Mouse (Mus musculus): ENCODE measurements around the gene Sh3bp2.

- TF ChIP-seq POLR2A (IDR thresholded peaks at IDR 0.05; ENCODE audit: borderline replicate concordance, control insufficient read depth, low read depth, low read length) (no peak), CTCF (IDR thresholded peaks at IDR 0.05; ENCODE audit: control insufficient read depth, insufficient read depth, low read length) (no peak)
These were observed 24.1 kb upstream of the Sh3bp2 start for GRCm38 (mm10) chr5:34501588-34501987.
